Mouse (Mus musculus) WW6 (cell line): Measurements from ENCODE around the gene Pvr.

ENCODE experiments used
- DNase-seq: peaks from one replicate; pipeline ENCODE4 v3.0.0-alpha.2; 2013; ENCODE audit warnings: low read depth, low spot score

The Pvr gene

GRCm38 (mm10) chr7:19920506-19921261 lies at the start of gene Pvr:
TSS of gene Pvr (minus strand) at chr7:19921160.
- peak; percentile 74 for DNase-seq

GRCm38 (mm10) chr7:19970196-19970595 lies 49.2 kb upstream of the Pvr start:
- no peak for DNase-seq

GRCm38 (mm10) chr7:19969541-19970090 lies 48.7 kb upstream of the Pvr start:
- no peak for DNase-seq

- DNase-seq = no peak
Observed at GRCm38 (mm10) chr7:19969106-19969505, 48.1 kb upstream of the Pvr start.

DNA sequence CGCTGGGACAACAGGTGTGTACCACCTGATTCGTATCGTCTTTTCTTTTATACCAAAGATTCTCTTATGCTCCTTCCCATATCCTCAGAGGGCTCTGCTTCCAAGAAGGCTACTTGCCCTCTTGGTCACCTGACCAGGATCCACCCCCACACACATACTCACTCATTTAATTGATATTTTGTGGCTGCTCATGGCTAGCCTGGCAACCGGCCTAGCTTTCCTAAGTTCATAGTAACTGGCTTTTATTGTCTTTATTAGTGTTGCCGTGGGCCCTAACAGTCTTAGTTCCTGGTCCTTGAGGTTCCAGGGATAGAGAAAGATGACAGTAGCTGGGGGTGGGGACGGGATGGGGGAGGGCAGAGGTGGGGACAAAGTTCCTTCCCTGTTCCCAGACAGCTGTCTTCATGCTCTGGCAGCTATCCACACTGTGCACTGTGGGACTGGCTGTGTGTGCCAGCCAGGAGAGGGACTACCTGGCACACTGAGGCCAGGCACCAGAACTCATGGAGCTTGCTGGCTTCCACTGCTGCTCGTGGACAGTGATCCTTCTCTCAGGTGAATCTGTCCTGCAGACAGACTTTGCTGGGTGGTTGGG lies 44.1 kb upstream of the Pvr start, which contains the start of gene Ceacam20:
Gene Ceacam20, plus strand, starts transcription at position 428 of the 595 bp plus-strand sequence.
- DNase-seq = no peak

- DNase-seq = no peak
Observed at GRCm38 (mm10) chr7:19962423-19962822, 41.5 kb upstream of the Pvr start.

- DNase-seq = peak; percentile 70
Observed at GRCm38 (mm10) chr7:19956341-19956781, 35.4 kb upstream of the Pvr start.

- no peak for DNase-seq
Observed at GRCm38 (mm10) chr7:19955861-19956260, 34.9 kb upstream of the Pvr start.

DNA sequence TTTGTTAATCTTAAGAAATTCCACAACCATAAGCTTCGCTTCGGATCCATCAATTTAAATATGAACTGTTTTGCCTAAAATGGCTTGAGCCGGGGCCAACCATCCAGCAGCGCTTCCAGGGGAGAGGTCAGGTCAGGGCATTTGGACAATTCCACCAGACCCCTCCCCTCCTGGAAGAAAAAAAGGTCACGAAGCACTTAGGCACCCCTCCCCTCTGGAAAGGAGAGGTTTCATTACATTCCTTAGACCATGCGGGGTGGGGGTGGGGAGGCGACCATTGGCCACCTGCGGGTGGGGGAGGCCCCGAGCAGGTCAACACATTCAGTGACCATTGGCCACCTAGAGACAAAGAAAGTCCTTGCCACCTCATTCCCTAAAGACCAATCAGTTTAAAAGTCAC lies 32.1 kb upstream of the Pvr start:
- DNase-seq = no peak

GRCm38 (mm10) chr7:19952320-19952986 lies 31.5 kb upstream of the Pvr start:
- no peak for DNase-seq

DNA sequence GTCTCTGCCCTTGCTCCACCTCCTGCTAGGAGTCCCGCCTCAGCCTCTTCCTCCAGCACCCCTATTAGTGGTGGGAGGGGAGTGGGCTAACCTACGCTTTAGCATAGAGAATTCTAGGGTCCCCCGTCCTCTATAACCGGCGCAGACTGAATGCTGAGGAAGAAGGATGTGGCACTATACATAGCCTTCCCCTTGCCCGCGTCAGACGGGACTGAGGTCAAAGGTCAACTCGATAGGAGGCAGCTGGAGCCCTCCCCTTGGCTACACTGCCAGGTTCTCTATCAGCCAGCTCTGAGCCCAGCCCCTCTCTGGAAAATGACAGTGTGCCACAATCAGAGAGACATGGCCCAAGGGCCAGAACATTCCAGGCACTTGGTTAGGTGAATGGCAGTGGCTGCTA lies 29.6 kb upstream of the Pvr start, which contains the start of gene Igsf23:
Gene Igsf23, minus strand, starts transcription at position 168 of the 400 bp plus-strand sequence.
- DNase-seq = no peak

- no peak for DNase-seq
Observed at GRCm38 (mm10) chr7:19949996-19950395, 29.0 kb upstream of the Pvr start.

- DNase-seq = no peak
Observed at GRCm38 (mm10) chr7:19948956-19949355, 28.0 kb upstream of the Pvr start.

- no peak for DNase-seq
Observed at GRCm38 (mm10) chr7:19945821-19946515, 25.0 kb upstream of the Pvr start.

DNA sequence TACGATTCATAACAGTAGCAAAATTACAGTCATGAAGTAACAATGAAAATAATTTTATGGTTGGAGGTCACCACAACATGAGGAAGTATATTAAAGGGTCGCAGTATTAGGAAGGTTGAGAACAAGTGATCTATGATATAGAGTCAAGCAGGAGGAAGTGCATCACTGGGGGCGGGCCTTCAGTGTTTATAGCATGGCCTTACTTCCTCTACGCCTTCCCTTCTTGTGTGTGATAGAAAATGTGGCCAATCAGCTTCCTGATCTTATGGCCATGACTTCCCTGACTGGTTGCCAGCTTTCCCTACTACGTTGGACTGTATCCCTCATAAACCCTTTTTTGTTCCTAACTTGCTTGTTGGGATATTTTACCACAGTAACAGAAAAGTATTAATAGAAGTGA lies 24.2 kb upstream of the Pvr start:
- no peak for DNase-seq

DNA sequence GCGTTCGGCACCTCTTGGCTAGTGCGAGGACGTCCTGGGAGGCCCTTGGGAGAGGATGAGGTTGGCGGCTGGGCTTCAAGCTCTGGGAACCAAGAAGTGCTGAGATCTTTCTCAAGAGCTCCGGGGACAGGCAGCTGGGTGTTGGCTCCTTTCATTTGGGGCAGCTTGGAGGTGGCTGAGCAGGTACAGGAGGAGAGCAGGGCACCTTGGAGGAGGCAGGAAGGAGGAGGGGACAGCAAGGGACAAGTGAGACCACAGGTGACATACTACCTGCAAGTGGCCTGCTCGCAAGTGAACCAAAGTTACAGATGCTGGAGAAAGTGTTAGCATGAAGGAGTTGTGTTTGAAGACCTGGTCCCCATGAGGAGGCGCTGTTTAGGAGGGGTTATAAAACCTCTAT lies 23.7 kb upstream of the Pvr start:
- DNase-seq = no peak

GRCm38 (mm10) chr7:19940256-19940655 lies 19.3 kb upstream of the Pvr start:
- DNase-seq = no peak

- no peak for DNase-seq
Observed at GRCm38 (mm10) chr7:19939555-19940235, 18.7 kb upstream of the Pvr start.

DNA sequence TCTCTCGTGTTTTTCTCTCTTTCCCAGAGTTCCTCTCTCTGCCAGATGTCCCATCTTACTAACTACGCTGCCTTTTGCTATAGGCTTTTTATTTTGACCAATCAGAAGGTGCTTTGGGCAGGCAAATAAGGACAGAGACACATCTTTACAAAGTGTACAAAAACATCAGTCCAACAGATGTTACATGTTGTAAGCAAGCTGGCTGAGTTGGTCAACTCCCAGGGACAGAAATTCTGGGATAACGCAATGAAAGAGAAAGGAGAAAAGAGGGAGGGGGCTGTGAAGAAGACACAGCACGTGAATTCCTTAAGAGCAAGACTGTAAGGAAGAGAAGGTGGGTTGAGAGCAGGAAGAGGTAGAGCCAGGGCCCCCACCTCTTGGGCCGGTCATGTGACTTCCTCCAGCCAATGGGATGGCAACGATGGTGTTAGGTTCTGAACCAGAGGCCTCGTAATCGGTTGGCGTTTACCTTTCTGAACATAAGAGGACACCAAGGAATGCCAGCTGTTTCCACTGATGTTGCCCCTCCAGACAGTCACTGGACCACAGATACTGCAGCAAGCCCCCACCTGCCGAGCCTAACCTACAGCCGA lies 16.4 kb upstream of the Pvr start:
- DNase-seq = no peak

DNA sequence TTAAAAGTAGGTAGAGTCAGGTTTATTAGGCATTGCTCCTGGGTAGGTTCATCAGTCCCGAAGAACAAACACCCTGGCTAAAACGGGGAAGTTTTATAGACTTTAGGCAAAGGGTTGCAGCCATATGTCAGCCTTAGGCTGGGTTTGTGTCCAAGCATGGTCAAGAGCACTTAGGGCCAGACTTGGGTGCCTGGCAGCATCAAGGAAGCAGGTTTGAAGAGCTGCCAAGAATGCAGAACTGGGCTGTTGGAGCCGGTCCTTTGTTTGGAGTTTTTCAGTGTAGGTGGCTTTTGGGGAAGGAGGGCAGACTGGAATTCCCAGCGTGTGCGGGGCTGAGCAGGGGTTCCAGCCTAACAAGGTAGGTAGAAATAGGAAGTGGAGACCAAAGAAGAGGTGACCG lies 15.0 kb upstream of the Pvr start:
- DNase-seq = no peak
